Mouse (Mus musculus): ENCODE data around the gene Rdm1.

Gene Rdm1

DNA sequence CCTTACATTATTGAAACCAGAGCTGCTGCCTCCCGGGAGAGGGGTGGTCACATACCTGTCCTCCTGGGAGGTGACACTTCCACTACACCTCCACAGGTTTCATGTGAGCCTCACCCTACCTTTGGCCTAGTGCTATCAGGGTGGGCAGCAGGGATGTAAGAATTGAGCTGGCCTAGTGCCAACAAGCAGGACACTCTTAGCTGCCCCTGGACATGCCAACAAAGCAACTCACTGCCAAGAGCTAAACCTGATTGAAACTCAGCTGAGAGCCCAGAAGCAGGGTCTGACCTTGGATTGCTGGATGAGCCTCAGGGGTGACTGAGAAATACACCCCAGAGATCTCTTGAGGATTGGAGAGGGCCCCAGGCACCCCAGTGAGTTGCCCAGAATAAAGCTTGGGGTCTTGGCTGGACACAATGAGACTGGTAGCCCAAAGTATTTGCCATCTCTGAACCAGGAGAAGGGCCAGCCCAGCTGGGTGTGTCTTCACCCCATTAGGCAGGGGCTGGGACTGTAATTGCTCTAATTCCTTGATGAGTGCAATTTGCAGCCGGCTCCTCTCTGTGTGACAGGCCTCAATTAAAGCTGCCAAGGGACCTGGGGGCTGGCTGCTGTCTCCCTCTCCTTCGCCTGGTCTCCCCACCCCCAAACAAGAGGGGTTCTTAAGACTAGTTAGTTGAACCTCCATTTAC, 53.8 kb downstream of the Rdm1 start:
- DNase-seq (ENCODE audit: low read depth, low spot score) = no peak

DNA sequence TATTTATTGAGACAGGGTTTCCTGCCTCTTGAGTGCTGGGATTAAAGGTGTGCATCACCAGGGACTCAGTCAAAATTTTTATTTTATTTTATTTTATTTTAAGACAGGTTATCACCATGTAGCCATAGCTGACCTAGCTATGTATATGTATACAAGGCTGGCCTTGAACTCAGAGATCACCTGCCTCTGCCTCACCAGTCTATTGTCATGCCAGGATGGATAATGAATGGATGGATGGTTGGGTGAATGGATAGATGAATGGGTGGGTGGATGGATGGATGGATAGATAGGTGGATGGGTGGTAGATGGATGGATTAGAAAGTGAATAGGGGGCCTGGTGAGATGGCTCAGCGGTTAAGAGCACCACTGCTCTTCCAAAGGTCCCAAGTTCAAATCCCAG, 55.0 kb downstream of the Rdm1 start:
- no peak for DNase-seq (ENCODE audit: low read depth, low spot score)

DNA sequence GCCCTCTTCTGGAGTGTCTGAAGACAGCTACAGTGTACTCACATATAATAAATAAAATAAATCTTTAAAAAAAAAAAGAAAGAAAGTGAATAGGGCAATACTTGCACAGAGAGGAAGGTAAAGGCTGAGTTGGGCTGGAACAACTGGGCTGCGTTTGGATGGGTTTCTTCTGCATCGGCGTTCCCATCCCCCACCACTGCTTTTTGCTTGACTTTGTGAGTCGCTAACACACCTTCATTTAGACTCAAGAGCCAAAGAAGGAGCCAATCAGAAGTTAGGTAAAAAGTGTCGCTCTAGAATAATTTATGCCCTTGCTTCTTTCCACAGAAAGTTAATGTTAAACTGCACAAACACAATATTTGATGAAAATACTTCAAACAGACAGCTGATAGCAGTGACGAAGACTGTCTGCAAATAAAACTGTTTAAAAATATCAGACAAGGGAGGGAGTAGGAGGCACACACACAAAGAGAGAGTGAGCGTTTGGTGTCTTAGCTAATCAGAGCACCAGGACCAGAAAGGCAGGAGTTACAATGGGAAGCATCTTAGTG, 55.5 kb downstream of the Rdm1 start:
- no peak for DNase-seq (ENCODE audit: low read depth, low spot score)
